Mouse (Mus musculus): ENCODE results near the gene Rgma.

Rgma gene

DNA sequence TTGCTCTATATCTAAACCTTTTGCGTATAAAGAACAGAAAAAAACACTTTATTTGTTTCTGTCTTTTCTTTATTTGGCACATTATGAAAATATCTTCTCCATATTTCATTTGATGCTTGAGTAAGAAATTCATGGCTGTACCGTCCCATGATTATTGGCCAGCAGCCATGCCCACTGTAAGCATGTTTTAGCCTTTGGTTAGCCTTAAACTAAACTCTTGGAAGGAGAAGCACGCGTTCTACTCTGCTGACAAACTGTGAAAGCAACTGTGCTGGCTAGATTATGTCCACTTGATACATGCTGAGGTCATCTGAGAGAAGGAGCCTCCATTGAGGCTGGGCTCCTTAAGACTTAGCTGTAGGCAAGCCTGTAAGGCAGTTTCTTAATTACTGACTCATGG lies 66.9 kb downstream of the Rgma start:
- no peak for DNase-seq

DNA sequence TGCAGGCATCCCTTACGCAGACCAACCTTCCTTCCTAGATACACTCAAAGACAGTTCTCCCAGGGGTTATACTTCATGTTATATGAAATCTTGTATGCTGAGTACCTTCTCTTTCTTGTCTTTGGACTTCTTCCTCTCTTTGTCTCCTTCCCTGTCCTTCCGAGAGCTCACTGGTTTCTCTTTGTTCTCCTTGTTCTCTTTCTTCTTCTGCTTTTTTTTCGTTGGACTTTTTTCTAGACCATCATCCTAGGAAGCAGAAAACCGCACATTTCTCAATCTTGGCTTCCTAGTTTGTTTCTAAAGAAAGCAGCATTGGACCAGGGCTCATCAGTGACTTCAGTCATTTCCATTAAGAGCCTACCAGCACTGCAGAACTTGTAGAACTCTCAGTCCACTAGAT lies 76.3 kb downstream of the Rgma start:
- DNase-seq: no peak

DNA sequence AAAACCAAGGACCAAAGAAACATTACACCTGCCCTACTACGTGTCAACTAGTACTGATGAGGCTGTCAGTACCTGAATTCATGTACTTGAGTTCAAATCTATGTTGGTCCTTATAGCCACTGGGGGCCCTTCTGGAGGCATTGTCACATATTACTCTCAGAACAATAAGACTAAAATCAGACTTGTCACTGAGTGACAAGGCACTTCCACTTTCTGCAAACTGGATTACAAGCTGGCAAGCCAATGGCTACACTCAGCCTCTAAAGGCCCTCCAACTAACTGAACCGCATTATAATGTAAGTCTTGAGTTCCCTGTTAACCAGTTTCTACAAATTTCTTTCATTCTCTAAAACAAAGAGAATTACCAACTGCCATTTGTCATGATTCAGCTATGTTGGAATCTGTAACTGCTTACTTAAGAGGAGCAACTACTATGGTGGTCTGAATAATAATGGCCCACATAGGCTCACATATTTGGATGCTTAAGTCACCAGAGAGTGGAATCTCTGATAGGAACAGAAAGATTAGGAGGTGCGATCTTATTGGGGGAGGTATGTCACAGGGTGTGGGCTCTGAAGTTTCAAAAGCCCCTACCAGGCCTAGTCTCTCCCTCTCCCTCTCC lies 77.0 kb downstream of the Rgma start:
- no peak for DNase-seq

DNA sequence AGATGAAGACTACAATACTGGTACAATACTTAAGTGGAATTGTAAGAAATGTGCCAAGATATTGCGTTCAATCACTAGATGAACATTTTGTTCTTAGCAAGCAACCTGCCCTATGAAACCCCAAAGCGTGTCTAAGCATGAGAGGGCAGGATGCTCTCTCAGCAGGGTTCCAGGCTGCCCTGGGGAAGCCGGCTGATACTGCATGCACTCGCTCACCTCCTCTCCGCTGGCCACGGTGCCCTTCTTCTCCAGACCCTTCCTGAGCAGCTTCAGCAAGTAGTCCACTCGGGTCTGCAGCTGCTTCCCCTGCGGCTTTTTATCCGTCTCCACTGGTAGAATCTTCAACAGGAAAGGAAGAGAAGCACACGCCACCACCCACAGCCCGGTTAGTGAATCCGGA lies 78.8 kb downstream of the Rgma start:
- no peak for DNase-seq

DNA sequence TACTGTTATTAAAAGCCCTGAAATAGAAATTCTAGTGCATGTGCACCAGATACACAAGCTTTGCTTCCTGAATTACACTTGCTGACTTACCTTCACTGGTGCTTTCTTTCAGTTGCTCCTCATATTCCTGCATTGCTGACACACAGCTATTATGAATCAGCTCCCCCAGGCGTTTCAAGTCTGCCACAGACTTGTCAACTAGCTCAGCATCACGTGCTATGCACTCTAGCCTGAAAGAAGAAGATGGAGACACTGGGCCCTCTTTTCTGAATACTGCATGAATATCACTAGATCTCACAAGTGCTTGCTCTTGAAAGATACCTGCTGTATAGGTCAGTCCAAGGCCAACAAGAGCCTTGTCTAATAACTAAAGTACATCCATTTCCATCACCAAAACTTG lies 88.2 kb downstream of the Rgma start:
- no peak for DNase-seq

DNA sequence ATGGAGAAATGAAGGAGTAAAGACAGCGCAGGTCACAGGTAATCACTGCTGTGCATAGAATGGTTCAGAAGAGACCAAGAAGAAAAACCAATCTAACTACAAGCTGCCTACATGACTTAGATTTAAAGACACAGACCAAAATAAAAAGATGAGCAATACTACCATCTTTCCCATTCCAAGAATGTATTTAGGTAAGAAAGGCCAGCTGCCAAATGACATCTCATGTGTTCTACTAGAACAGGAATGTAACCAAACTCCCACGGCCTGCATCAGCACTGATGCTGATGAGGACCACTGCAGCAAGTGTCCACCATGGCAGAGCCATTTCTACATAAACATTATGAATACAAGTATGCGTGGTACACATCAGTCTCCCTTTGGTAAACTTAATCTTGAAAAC lies 92.4 kb downstream of the Rgma start:
- DNase-seq: no peak

Data from lung, postnatal 4 days (tissue).